Mouse (Mus musculus) thymus, adult 2 months (tissue): Measurements from ENCODE around the gene Dnal1. TPM values are rescaled to one million over a fixed set of nuclear protein-coding genes. Genes with fewer than 3 reads are reported as not detected.
A peak's percentile ranks its signal among the peaks of the same experiment; 100 is the strongest.
"Not testable (repeated sequence)": the region's sequence is repeated elsewhere in the genome, so short reads cannot be mapped to it uniquely, and the experiment has no call there.

Experiments
- DNase-seq: peaks from one replicate; pipeline ENCODE4 v3.0.0; 2021
- H3K27ac ChIP-seq: fragments of 200-500 bp; 2 replicates; pipeline ENCODE4 v1.5.1; 2012; ENCODE audit warnings: low read length, control low read depth; ENCODE audit not compliant: control insufficient read depth, insufficient read depth
- H3K27me3 ChIP-seq: fragments of 200-500 bp; 2 replicates; pipeline ENCODE4 v1.6.1; 2012; ENCODE audit warnings: mild to moderate bottlenecking, low read length, moderate library complexity, mixed read lengths; ENCODE audit not compliant: control insufficient read depth, insufficient read depth
- H3K36me3 ChIP-seq: fragments of 200-500 bp; 2 replicates; pipeline ENCODE4 v1.6.1; 2012; ENCODE audit warnings: mild to moderate bottlenecking, low read length, moderate library complexity; ENCODE audit not compliant: control insufficient read depth, insufficient read depth
- H3K4me1 ChIP-seq: fragments of 200-500 bp; replicated peaks from 2 replicates; pipeline ENCODE4 v1.6.1; 2012; ENCODE audit warnings: low read length; ENCODE audit not compliant: control insufficient read depth, insufficient read depth
- H3K4me3 ChIP-seq: fragments of 200-500 bp; 2 replicates; pipeline ENCODE4 v1.5.1; 2012; ENCODE audit warnings: mild to moderate bottlenecking, low read length, control low read depth, moderate library complexity; ENCODE audit not compliant: control insufficient read depth, insufficient read depth
- CTCF ChIP-seq: fragments of 200-500 bp; IDR thresholded peaks from 2 replicates; pipeline ENCODE4 v1.5.1; 2012; ENCODE audit warnings: mild to moderate bottlenecking, control low read depth, low read length, moderate library complexity, borderline replicate concordance; ENCODE audit not compliant: control insufficient read depth, poor library complexity, insufficient read depth; ENCODE audit errors: extremely low read depth
- POLR2A ChIP-seq: fragments of 200-500 bp; IDR thresholded peaks from 2 replicates; pipeline ENCODE4 v1.6.1; 2012; ENCODE audit warnings: mild to moderate bottlenecking, low read length, control low read depth, moderate library complexity; ENCODE audit not compliant: control insufficient read depth, poor library complexity, insufficient read depth; ENCODE audit errors: extremely low read depth
- WGBS: fragments of 180-500 bp; shearing (Covaris S2); methylation state at CpG from one replicate; pipeline ENCODE4 v1.1.7; 2018; 5-methylcytosine and 5-hydroxymethylcytosine counted together
- polyA plus RNA-seq: library from polyadenylated mRNA; depleted of rRNA; stranded (reverse); fragments of >200 nt; gene quantifications from 2 replicates; pipeline ENCODE4 v1.2.3, GENCODE M21; 2012; rRNA removed

Dnal1 gene
- polyA plus RNA-seq: 2.2 and 3.0 TPM in 2 replicates

DNA sequence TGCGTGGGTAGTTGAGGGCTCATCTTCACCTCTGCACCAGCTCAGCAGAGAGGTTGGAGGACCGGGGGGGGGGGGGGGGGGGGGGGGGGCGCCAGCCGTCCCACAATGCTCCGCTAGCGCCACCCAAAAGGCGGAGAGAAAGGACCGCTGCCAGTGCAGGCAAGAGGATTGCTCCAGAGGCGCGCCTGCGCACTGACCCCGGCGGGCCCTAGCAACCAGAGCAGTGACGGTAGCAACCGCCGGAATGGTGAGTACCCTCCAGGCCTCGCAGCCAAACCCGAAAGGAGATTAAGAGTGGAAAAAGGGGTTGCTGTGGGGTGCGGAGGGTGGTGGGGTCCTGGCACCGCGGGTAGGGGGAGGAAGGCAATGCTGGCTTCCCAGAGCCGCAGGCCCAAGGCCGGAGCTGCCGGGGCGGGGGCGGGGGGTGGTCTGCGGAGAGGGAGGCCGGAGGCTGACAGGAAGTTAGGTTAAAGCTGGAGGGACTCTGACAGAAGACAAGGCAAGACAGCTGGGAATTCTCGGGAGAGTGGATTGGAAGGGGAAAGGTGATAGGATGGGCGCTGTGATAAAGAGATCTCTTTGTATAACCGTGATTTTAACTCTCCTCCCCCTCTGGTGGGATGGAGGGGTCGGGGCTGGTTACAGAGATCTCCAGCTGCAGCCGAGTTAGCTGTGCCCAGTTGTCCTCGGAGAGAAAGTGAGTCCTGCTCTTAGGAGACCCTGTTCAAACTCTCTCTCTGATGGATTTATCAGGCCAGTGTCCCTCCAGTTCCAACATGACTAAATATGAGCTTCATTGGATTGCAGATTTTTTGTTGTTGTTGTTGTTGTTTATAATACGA is at the start of gene Dnal1:
Gene Dnal1 (plus strand): TSS at position 214 of the 842 bp plus-strand sequence.
- TF ChIP-seq CTCF (no peak), POLR2A (no peak)
- DNase-seq: peak; percentile 81
- Histone ChIP-seq H3K4me1 (peaks cover 6% of the 10 kb centered on the region), H3K27ac (no peak within 1 kb of the TSS), H3K36me3 (no peaks in the 10 kb centered on the region), H3K27me3 (no peaks in the 10 kb centered on the region), H3K4me3 (peak within 1 kb of the TSS; percentile 45)
- WGBS: 5% methylated on average over 30 of the region's 35 CpGs

GRCm38 (mm10) chr12:84064621-84065020 is 49.5 kb upstream of the Dnal1 start:
- peaks cover 14% of the 10 kb centered on the region for H3K4me1 ChIP-seq
- DNase-seq: no peak
- TF ChIP-seq POLR2A (no peak), CTCF (no peak)
- 88% methylated on average over 8 of the region's 8 CpGs for WGBS
- no peaks in the 10 kb centered on the region; the same call in 1 of the 2 replicates for H3K27me3 ChIP-seq
- H3K4me3 ChIP-seq: no peak overlapping the region
- no peak overlapping the region for H3K27ac ChIP-seq
- no peaks in the 10 kb centered on the region for H3K36me3 ChIP-seq

GRCm38 (mm10) chr12:84067752-84068151 is 46.4 kb upstream of the Dnal1 start:
- no peaks in the 10 kb centered on the region; the same call in 1 of the 2 replicates for H3K27me3 ChIP-seq
- DNase-seq: no peak
- H3K4me1 ChIP-seq: peaks cover 17% of the 10 kb centered on the region
- no peaks in the 10 kb centered on the region for H3K36me3 ChIP-seq
- H3K27ac ChIP-seq: no peak overlapping the region
- no peak overlapping the region for H3K4me3 ChIP-seq
- 86% methylated on average over 4 of the region's 4 CpGs for WGBS
- TF ChIP-seq CTCF (no peak), POLR2A (no peak)

GRCm38 (mm10) chr12:84068296-84068695 is 45.9 kb upstream of the Dnal1 start:
- no peak overlapping the region for H3K4me3 ChIP-seq
- no peaks in the 10 kb centered on the region; the same call in 1 of the 2 replicates for H3K27me3 ChIP-seq
- 81% methylated on average over 8 of the region's 8 CpGs for WGBS

GRCm38 (mm10) chr12:84068986-84069385 is 45.2 kb upstream of the Dnal1 start, which contains the start of gene Acot5:
Acot5 (plus strand) TSS chr12:84069325.
- no peak within 1 kb of the TSS for H3K27ac ChIP-seq
- DNase-seq: no peak
- 75% methylated on average over 9 of the region's 9 CpGs for WGBS
- H3K27me3 ChIP-seq: no peaks in the 10 kb centered on the region; the same call in 1 of the 2 replicates
- H3K4me3 ChIP-seq: peak within 1 kb of the TSS; percentile 25; the same call in 1 of the 2 replicates
- TF ChIP-seq POLR2A (no peak), CTCF (no peak)
- H3K4me1 ChIP-seq: peaks cover 17% of the 10 kb centered on the region
- H3K36me3 ChIP-seq: no peaks in the 10 kb centered on the region

More at GRCm38 (mm10) chr12:84068296-84068695, 45.9 kb upstream of the Dnal1 start:
- no peak for TF ChIP-seq POLR2A
- no peak for TF ChIP-seq CTCF
- Histone ChIP-seq H3K27ac (no peak overlapping the region), H3K36me3 (no peaks in the 10 kb centered on the region), H3K4me1 (peaks cover 17% of the 10 kb centered on the region)
- no peak for DNase-seq

DNA sequence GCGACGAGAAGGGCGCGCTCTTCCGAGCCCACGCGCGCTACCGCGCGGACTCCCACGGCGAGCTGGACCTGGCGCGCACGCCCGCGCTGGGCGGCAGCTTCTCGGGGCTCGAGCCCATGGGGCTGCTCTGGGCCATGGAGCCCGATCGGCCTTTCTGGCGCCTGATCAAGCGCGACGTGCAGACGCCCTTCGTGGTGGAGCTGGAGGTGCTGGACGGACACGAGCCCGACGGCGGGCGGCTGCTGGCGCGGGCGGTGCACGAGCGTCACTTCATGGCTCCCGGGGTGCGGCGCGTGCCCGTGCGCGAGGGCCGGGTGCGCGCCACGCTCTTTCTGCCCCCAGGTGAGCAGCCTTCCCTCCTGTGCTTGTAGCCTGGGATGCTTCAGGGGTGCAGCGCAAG is 44.6 kb upstream of the Dnal1 start:
- Histone ChIP-seq H3K4me3 (peak overlapping the region; percentile 25; the same call in 1 of the 2 replicates), H3K4me1 (peaks cover 17% of the 10 kb centered on the region)
- H3K27me3 ChIP-seq, H3K36me3 ChIP-seq, H3K27ac ChIP-seq: not testable (repeated sequence)
- peak; percentile 9 for DNase-seq
- WGBS: 2% methylated on average over 48 of the region's 52 CpGs

- Histone ChIP-seq H3K4me3 (no peak overlapping the region), H3K27me3 (no peaks in the 10 kb centered on the region; the same call in 1 of the 2 replicates), H3K27ac (no peak overlapping the region), H3K36me3 (no peaks in the 10 kb centered on the region), H3K4me1 (peaks cover 14% of the 10 kb centered on the region)
- 94% methylated on average over 2 of the region's 2 CpGs for WGBS
- no peak for DNase-seq
- TF ChIP-seq CTCF: no peak
- no peak for TF ChIP-seq POLR2A
Measured at GRCm38 (mm10) chr12:84071696-84072095, 42.5 kb upstream of the Dnal1 start.
